Mouse (Mus musculus): ENCODE measurements around the gene Olfr1406. TPM values are rescaled to one million over a fixed set of nuclear protein-coding genes. Genes with fewer than 3 reads are reported as not detected.

Gene Olfr1406
- not detected in 2 replicates for polyA plus RNA-seq (2012; ENCODE audit: low replicate concordance)

GRCm38 (mm10) chr1:173190540-173190939 lies at the start of gene Olfr1406:
Gene Olfr1406, minus strand, starts transcription at chr1:173190640.

GRCm38 (mm10) chr1:173227081-173227480 lies 36.6 kb upstream of the Olfr1406 start, which contains the start of gene Fcer1a:
Gene Fcer1a, minus strand, starts transcription at chr1:173227214.

GRCm38 (mm10) chr1:173212092-173212491 lies 21.7 kb upstream of the Olfr1406 start, which contains the start of gene Olfr1404:
Gene Olfr1404, plus strand, starts transcription at chr1:173212392.

GRCm38 (mm10) chr1:173197508-173197907 lies 7.1 kb upstream of the Olfr1406 start, which contains the start of gene Olfr218:
Gene Olfr218, plus strand, starts transcription at chr1:173197808.

GRCm38 (mm10) chr1:173137274-173137673 lies 53.2 kb downstream of the Olfr1406 start, which contains the start of gene Olfr1408:
Gene Olfr1408, minus strand, starts transcription at chr1:173137374.

Other genes with a start within 250 kb of the Olfr1406 start
- not detected in 2 replicates for gene Olfr16, start 240.2 kb downstream of the Olfr1406 start, polyA plus RNA-seq (2012; ENCODE audit: low replicate concordance)
- gene Olfr1408, start 53.3 kb downstream of the Olfr1406 start, polyA plus RNA-seq (2012; ENCODE audit: low replicate concordance) = not detected in 2 replicates
- gene Olfr218, start 7.2 kb upstream of the Olfr1406 start, polyA plus RNA-seq (2012; ENCODE audit: low replicate concordance) = not detected in 2 replicates
- not detected in 2 replicates for gene Olfr1404, start 21.8 kb upstream of the Olfr1406 start, polyA plus RNA-seq (2012; ENCODE audit: low replicate concordance)
- not detected in 2 replicates for gene Fcer1a, start 36.6 kb upstream of the Olfr1406 start, polyA plus RNA-seq (2012; ENCODE audit: low replicate concordance)
- gene Olfr418, start 75.4 kb upstream of the Olfr1406 start, polyA plus RNA-seq (2012; ENCODE audit: low replicate concordance) = 0.05 TPM in 1 of 2 replicates, not detected in the other
- not detected in 2 replicates for gene Mptx2, start 87.1 kb upstream of the Olfr1406 start, polyA plus RNA-seq (2012; ENCODE audit: low replicate concordance)
- gene Ackr1, start 143.1 kb upstream of the Olfr1406 start, polyA plus RNA-seq (2012; ENCODE audit: low replicate concordance) = 2.0 and 3.2 TPM in 2 replicates
- gene Aim2, start 160.2 kb upstream of the Olfr1406 start, polyA plus RNA-seq (2012; ENCODE audit: low replicate concordance) = 1.8 and 1.9 TPM in 2 replicates
- gene Cadm3, start 177.1 kb upstream of the Olfr1406 start, polyA plus RNA-seq (2012; ENCODE audit: low replicate concordance) = 0.29 and 0.64 TPM in 2 replicates

Data from leukemia stem cell, adult 10-12 weeks (primary cell).